Mouse (Mus musculus) heart, postnatal 0 days (tissue): ENCODE data around the gene Hist1h4h. TPM values are rescaled to one million over a fixed set of nuclear protein-coding genes. Genes with fewer than 3 reads are reported as not detected.
A peak's percentile ranks its signal among the peaks of the same experiment; 100 is the strongest.

ENCODE experiments used
- ATAC-seq: fragments of 200-750 bp; cut with Nextera tagmentation; 2 replicates; pipeline ENCODE4 v1.8.0; 2017; ENCODE audit warnings: low read depth, moderate number of reproducible peaks, moderate library complexity; ENCODE audit not compliant: insufficient read depth
- DNase-seq: peaks from one replicate; pipeline ENCODE4 v3.0.0-alpha.2; 2016; ENCODE audit warnings: low spot score
- H3K27ac ChIP-seq: fragments of 300-500 bp; sonication (generic); 2 replicates; pipeline ENCODE4 v1.5.1; 2014; ENCODE audit warnings: low read depth, mild to moderate bottlenecking
- H3K27me3 ChIP-seq: fragments of 300-500 bp; sonication (generic); 2 replicates; pipeline ENCODE4 v1.6.1; 2014; ENCODE audit warnings: low read length, mixed read lengths; ENCODE audit not compliant: control insufficient read depth, insufficient read depth
- H3K36me3 ChIP-seq: fragments of 300-500 bp; sonication (generic); replicated peaks from 2 replicates; pipeline ENCODE4 v1.6.1; 2014; ENCODE audit warnings: low read length, mixed read lengths; ENCODE audit not compliant: control insufficient read depth, insufficient read depth
- H3K4me1 ChIP-seq: fragments of 300-500 bp; sonication (generic); 2 replicates; pipeline ENCODE4 v1.6.1; 2014; ENCODE audit warnings: antibody characterized with exemption; ENCODE audit not compliant: control insufficient read depth, insufficient read depth
- H3K4me2 ChIP-seq: fragments of 300-500 bp; sonication (generic); 2 replicates; pipeline ENCODE4 v1.6.1; 2014; ENCODE audit warnings: low read depth, mild to moderate bottlenecking, low read length, moderate library complexity
- H3K4me3 ChIP-seq: fragments of 300-500 bp; sonication (generic); 2 replicates; pipeline ENCODE4 v1.5.1; 2014; ENCODE audit warnings: low read depth, low read length
- H3K9ac ChIP-seq: fragments of 300-500 bp; sonication (generic); replicated peaks from 2 replicates; pipeline ENCODE4 v1.6.1; 2014; ENCODE audit warnings: low read depth, low read length, mixed read lengths
- H3K9me3 ChIP-seq: fragments of 300-500 bp; sonication (generic); replicated peaks from 2 replicates; pipeline ENCODE4 v1.6.1; 2016; ENCODE audit warnings: low read length; ENCODE audit not compliant: control insufficient read depth
- CTCF ChIP-seq: IDR thresholded peaks from 2 replicates; pipeline ENCODE4 v1.5.1; 2016; ENCODE audit warnings: antibody characterized with exemption, control low read depth, low read depth
- EP300 ChIP-seq: IDR thresholded peaks from 2 replicates; pipeline ENCODE4 v1.6.1; 2016; ENCODE audit warnings: antibody characterized with exemption, low read depth
- WGBS: fragments of 180-500 bp; shearing (Covaris S2); extraction: QIAGEN DNeasy Blood & Tissue Kit; methylation state at CpG from one replicate; pipeline ENCODE4 v1.1.7; 2014; 5-methylcytosine and 5-hydroxymethylcytosine counted together
- polyA plus RNA-seq: library from polyadenylated mRNA; unstranded; fragments of >200 nt; fragmentation: Nextera tagmentation; extraction: Ambion mirVana; gene quantifications from 2 replicates; pipeline ENCODE4 v1.2.1, GENCODE M21; 2015
- total RNA-seq: library from RNA; depleted of rRNA; stranded (reverse); fragments of >200 nt; gene quantifications from 2 replicates; pipeline ENCODE4 v1.2.3, GENCODE M21; 2014; ENCODE audit warnings: low replicate concordance

The Hist1h4h gene
- total and polyA plus RNA-seq, 2 experiments from 2014 or later: 30.4 to 4,565 TPM

DNA sequence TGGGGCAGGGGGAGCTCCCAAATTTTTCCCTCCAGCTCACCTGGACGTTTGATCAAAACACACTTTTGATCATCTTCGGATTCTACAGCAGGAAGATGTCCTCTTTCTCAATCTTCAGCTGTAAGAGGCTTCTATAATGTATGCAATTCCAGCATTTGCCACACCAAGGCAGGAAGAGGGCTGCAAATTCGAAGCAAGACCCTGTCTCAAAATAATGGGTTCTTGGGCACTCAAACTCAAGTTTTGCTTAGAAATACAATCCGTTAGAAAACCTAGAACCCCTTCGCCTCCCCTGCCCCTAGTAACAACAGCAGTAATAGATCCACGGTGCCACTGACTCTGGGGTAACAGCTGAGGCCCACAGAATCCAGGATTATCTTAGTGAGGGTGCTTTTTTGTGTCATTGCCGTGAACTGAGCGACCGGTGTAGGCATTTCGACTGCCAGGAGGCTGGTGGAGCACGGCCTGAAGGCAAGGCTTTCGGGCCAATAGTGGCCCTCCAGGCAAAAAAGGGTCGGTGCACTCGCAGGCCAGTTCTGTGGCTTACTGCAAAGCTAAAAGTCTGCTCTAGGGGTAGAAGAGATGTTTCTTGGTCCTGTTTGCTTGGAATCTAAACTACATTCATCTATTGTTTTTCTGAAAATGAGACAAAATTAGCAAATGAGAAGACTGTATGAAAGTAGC, 25.0 kb upstream of the Hist1h4h start:
- WGBS: 21% methylated on average over 14 of the region's 14 CpGs
- Histone ChIP-seq H3K9me3 (no peaks in the 10 kb centered on the region), H3K4me3 (no peak overlapping the region; the same call in 1 of the 2 replicates), H3K36me3 (no peaks in the 10 kb centered on the region), H3K27me3 (no peaks in the 10 kb centered on the region), H3K4me1 (0 out of 2 replicates have a peak, but pooled peaks cover 14% of the 10 kb centered on the region), H3K27ac (no peak overlapping the region), H3K9ac (0 out of 2 replicates have a peak overlapping the region, but pooled peaks have one; percentile 11), H3K4me2 (peak overlapping the region; percentile 45)
- ATAC-seq (no peak), DNase-seq (no peak)
- TF ChIP-seq CTCF (no peak), EP300 (no peak)

DNA sequence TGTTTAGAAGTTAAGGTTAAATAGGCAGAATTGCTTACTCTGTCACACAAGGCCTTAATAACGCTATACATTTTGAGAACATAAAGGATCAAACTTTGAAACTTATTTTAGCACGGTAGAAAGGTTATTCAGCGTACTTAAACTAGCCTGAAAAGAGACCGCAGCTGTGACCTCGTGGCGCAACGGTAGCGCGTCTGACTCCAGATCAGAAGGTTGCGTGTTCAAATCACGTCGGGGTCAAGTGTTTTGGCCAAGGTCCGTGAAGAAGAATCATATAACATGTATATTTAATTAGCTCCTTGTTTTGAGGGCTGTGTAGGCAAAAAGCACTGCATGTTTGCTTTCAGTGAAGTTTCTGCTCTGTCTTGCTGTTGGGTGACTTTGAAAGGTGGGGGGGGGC, 24.5 kb upstream of the Hist1h4h start:
- ATAC-seq (no peak), DNase-seq (no peak)
- H3K4me2 ChIP-seq: peak overlapping the region; percentile 45; the same call in 1 of the 2 replicates
- no peak overlapping the region for H3K9ac ChIP-seq
- no peak overlapping the region; the same call in 1 of the 2 replicates for H3K4me3 ChIP-seq
- no peak for TF ChIP-seq EP300
- no peak for TF ChIP-seq CTCF
- H3K9me3 ChIP-seq: no peaks in the 10 kb centered on the region
- 0 out of 2 replicates have a peak, but pooled peaks cover 14% of the 10 kb centered on the region for H3K4me1 ChIP-seq
- no peaks in the 10 kb centered on the region for H3K27me3 ChIP-seq
- 22% methylated on average over 13 of the region's 13 CpGs for WGBS
- no peaks in the 10 kb centered on the region for H3K36me3 ChIP-seq
- H3K27ac ChIP-seq: no peak overlapping the region

- Histone ChIP-seq H3K4me1 (0 out of 2 replicates have a peak, but pooled peaks cover 13% of the 10 kb centered on the region), H3K9ac (no peak overlapping the region), H3K36me3 (no peaks in the 10 kb centered on the region), H3K9me3 (no peaks in the 10 kb centered on the region), H3K27ac (no peak overlapping the region), H3K4me2 (no peak overlapping the region), H3K27me3 (no peaks in the 10 kb centered on the region), H3K4me3 (no peak overlapping the region)
- WGBS: 44% methylated on average over 14 of the region's 14 CpGs
- no peak for DNase-seq
- no peak for TF ChIP-seq EP300
- no peak for TF ChIP-seq CTCF
- no peak for ATAC-seq
Measured at GRCm38 (mm10) chr13:23506819-23507515, 23.9 kb upstream of the Hist1h4h start.

DNA sequence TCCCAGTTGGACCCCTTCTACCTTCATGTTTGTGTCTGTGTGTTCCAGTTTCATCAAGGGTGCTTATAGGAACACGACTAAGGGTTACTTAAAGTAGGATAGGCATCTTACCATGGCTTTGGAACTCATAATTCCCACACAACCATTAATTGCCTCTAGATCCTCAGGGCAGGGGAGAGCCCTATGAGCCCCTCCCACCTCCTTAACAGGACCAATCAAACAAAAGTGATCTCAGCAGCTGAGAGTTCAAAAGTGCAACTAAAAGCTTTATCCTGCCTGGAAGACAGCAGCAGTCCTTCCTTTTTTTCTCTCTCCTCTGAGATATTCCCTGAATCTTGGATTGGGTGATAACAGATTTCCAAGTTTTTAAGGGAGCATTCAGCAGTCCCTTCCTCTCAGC, 20.7 kb upstream of the Hist1h4h start:
- no peak for ATAC-seq
- Histone ChIP-seq H3K9ac (no peak overlapping the region), H3K4me2 (no peak overlapping the region), H3K36me3 (no peaks in the 10 kb centered on the region), H3K4me1 (0 out of 2 replicates have a peak, but pooled peaks cover 5% of the 10 kb centered on the region), H3K27me3 (no peaks in the 10 kb centered on the region), H3K9me3 (no peaks in the 10 kb centered on the region), H3K4me3 (no peak overlapping the region), H3K27ac (no peak overlapping the region)
- TF ChIP-seq CTCF (no peak), EP300 (no peak)
- WGBS: 30% methylated on average over 1 of the region's 1 CpGs
- DNase-seq: no peak

DNA sequence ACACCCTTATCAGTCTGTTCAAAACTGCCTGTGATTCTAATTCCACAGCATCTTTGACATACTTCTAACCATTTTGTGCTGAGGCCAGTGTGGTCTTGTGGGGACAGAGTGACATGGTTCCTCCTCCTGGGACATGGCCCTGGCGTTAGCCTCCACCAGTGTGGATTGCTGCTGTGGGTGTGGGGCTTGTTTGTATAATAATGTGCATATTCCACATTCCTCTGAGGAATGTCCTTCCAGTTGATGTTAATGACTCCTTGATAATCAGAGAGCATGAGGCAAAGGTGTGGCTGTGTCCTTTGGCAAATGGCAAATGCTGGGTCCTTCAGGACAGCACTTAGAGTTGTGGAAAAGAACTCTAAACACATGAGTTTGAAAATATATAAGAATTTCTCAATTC, 17.3 kb upstream of the Hist1h4h start:
- ATAC-seq: no peak
- no peak overlapping the region for H3K4me2 ChIP-seq
- H3K9me3 ChIP-seq: no peaks in the 10 kb centered on the region
- DNase-seq: no peak
- no peaks in the 10 kb centered on the region for H3K4me1 ChIP-seq
- TF ChIP-seq CTCF: no peak
- TF ChIP-seq EP300: no peak
- no peaks in the 10 kb centered on the region for H3K27me3 ChIP-seq
- H3K9ac ChIP-seq: no peak overlapping the region
- H3K36me3 ChIP-seq: no peaks in the 10 kb centered on the region
- no peak overlapping the region for H3K4me3 ChIP-seq
- H3K27ac ChIP-seq: no peak overlapping the region
- WGBS: 84% methylated on average over 1 of the region's 1 CpGs
